Mouse (Mus musculus): ENCODE measurements around the gene Enkd1. TPM values are rescaled to one million over a fixed set of nuclear protein-coding genes. Genes with fewer than 3 reads are reported as not detected.

Enkd1 gene
- polyA plus RNA-seq, 1 experiment from 2014 or later = 49.3 TPM

DNA sequence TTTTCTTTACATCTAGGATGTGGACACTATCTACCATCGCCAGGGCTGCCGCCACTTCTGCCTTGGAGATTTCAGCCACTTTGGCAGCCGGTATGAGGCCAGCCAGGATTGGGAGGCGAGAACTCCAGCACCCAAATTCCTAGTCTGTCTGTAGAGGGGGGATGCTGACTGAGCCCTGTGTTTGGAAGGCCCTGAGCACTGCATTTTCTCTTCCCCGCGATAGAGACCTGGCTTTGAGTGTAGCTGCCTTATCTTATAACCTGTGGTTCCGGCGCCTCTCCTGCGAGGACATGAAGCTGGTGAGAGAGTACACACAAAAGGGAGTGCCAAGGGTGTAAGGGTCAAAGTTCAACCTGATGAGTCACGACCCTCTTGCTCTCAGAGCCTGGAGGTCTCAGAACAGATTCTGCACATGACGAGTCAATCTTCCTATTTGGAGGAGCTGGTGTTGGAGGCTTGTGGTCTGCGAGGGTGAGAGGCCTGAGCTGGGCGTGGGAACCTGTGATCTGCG, 19.7 kb downstream of the Enkd1 start:
- no peak for DNase-seq (ENCODE audit: low spot score)
- WGBS = 65% methylated on average over 14 of the region's 14 CpGs

DNA sequence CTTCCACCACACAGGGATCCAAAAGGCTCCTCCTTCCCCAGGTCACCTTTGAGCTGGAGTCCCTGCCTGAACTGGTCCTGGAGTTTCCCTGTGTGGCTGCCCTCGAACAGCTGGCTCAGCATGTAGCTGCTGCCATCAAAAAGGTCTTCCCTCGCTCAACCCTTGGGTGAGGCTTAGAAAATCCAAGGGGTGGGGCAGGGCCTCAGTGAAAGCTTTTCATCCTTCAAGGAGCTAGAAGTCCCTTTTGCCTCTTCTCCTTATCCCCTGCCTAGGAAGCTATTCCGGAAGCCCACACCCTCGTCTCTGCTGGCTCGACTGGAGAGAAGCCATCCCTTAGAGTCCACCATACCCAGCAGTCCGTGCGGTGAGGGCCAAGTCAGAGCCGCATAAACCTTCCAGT, 20.5 kb downstream of the Enkd1 start:
- Histone ChIP-seq H3K27me3 (replicated peaks; ENCODE audit: low read depth, poor library complexity, severe bottlenecking) (peaks cover 6% of the 10 kb centered on the region; the same call in 1 of the 2 replicates), H3K9me3 (peaks cover under 1% of the 10 kb centered on the region; the same call in 1 of the 2 replicates), H3K4me3 (no peak overlapping the region), H3K4me1 (peaks cover 15% of the 10 kb centered on the region), H3K27ac (replicated peaks) (no peak overlapping the region), H3K36me3 (replicated peaks) (peaks cover 22% of the 10 kb centered on the region)
- WGBS = 71% methylated on average over 8 of the region's 8 CpGs
- DNase-seq (ENCODE audit: low spot score) = no peak

More for the DNA sequence above, 19.7 kb downstream of the Enkd1 start:
- Histone ChIP-seq H3K9me3 (peaks cover 8% of the 10 kb centered on the region; the same call in 1 of the 2 replicates), H3K4me1 (peaks cover 15% of the 10 kb centered on the region), H3K4me3 (no peak overlapping the region), H3K36me3 (replicated peaks) (peaks cover 22% of the 10 kb centered on the region), H3K27me3 (replicated peaks; ENCODE audit: low read depth, poor library complexity, severe bottlenecking) (peaks cover 6% of the 10 kb centered on the region; the same call in 1 of the 2 replicates), H3K27ac (replicated peaks) (no peak overlapping the region)

DNA sequence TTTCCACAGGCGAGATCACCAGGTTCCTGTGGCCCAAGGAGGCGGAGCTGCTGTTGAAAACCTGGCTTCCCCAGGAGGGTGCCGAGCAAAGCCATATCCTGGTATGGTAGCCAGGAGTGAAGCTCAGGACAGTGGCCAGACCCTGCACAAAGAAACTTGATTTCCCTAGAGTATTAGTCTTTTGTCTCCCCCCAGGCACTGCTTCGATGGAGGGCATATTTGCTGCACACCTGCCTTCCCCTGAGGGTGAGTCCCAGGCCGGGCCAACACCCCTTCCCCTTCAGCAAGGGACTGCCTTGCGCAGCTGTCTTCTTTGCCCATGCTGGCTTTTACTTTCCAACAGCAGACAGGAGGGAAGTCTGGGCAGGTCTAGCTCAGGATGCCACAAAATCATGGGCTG, 21.5 kb downstream of the Enkd1 start:
- Histone ChIP-seq H3K4me3 (no peak overlapping the region), H3K36me3 (replicated peaks) (peaks cover 32% of the 10 kb centered on the region), H3K9me3 (no peaks in the 10 kb centered on the region), H3K4me1 (peaks cover 15% of the 10 kb centered on the region), H3K27ac (replicated peaks) (no peak overlapping the region), H3K27me3 (replicated peaks; ENCODE audit: low read depth, poor library complexity, severe bottlenecking) (peaks cover 6% of the 10 kb centered on the region; the same call in 1 of the 2 replicates)
- no peak for DNase-seq (ENCODE audit: low spot score)
- 70% methylated on average over 6 of the region's 6 CpGs for WGBS

DNA sequence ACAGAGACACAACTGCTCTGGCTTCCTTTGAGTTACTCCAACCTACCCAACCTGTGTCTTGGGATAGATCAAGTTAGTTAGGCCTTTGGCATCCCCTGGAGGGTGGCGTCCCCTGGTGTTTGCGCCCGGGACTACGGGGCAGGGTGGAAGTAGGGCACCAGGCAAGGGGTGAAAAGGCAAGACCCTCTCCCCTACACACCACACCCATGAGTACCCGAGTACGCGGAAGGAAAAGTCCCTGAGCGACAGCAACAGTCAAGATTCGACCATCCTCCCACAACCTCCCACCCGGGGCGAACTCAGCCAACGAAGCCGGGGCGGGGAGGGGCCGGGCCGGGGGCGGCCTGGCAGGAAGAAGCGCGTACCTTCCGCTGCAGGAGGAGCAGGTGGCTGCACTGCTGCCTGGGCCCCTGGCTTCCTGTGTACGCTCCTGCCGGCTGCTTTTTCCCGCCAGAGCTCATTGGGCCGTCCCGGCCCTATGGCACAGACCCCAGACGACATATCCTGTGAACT, 22.2 kb downstream of the Enkd1 start, which contains the start of gene Carmil2:
Carmil2 (plus strand) TSS at position 479 of the 513 bp plus-strand sequence.
- Histone ChIP-seq H3K27me3 (replicated peaks; ENCODE audit: low read depth, poor library complexity, severe bottlenecking) (peaks cover 6% of the 10 kb centered on the region; the same call in 1 of the 2 replicates), H3K4me1 (peaks cover 15% of the 10 kb centered on the region), H3K4me3 (peak within 1 kb of the TSS; percentile 30; the same call in 1 of the 2 replicates), H3K36me3 (replicated peaks) (peaks cover 39% of the 10 kb centered on the region), H3K9me3 (no peaks in the 10 kb centered on the region), H3K27ac (replicated peaks) (0 out of 2 replicates have a peak within 1 kb of the TSS, but pooled peaks have one; percentile 8)
- 10% methylated on average over 26 of the region's 26 CpGs for WGBS
- peak; percentile 65 for DNase-seq (ENCODE audit: low spot score)

DNA sequence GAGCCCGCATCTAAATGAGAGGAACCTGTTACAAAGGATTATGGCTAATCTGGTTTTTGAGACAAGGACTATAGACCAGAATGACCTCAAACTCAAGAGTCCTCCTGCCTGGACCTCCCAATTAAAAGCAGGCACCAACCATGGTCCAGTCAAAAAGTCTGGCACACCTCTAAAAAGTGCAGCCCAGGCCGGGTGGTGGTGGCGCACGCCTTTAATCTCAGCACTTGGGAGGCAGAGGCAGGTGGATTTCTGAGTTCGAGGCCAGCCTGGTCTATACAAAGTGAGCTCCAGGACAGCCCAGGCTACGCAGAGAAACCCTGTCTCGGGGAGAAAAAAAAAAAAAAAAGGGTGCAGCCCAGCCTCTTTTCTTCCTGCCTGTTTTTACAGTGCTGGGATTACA, 22.7 kb downstream of the Enkd1 start:
- Histone ChIP-seq H3K27me3 (replicated peaks; ENCODE audit: low read depth, poor library complexity, severe bottlenecking) (peaks cover 6% of the 10 kb centered on the region; the same call in 1 of the 2 replicates), H3K4me3 (no peak overlapping the region), H3K9me3 (no peaks in the 10 kb centered on the region), H3K4me1 (peaks cover 15% of the 10 kb centered on the region), H3K36me3 (replicated peaks) (peaks cover 44% of the 10 kb centered on the region), H3K27ac (replicated peaks) (no peak overlapping the region)
- no peak for DNase-seq (ENCODE audit: low spot score)
- WGBS = 80% methylated on average over 7 of the region's 7 CpGs

DNA sequence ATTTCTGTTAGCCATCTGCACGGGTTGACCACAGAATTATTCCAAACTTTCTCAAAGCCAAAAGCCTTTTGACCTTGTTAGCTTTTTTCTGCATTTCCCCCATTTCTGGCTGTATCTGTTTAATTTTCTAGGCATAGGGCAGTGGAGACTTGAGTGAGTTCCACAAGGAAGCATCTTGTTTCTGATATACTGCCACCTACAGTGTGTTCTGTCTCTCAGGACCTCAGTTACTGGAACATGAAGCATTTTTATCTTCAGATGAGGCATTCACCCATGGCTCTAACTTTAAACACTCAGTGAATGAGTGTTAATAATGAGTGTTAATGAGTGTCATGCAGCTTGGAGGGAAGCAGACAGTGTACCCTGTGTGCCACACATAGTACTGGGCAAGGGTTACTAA, 30.1 kb downstream of the Enkd1 start:
- Histone ChIP-seq H3K27me3 (replicated peaks; ENCODE audit: low read depth, poor library complexity, severe bottlenecking) (no peaks in the 10 kb centered on the region), H3K4me3 (no peak overlapping the region), H3K4me1 (no peaks in the 10 kb centered on the region), H3K36me3 (replicated peaks) (peaks cover 99% of the 10 kb centered on the region), H3K9me3 (no peaks in the 10 kb centered on the region), H3K27ac (replicated peaks) (no peak overlapping the region)
- DNase-seq (ENCODE audit: low spot score) = no peak
- 98% methylated on average over 1 of the region's 1 CpGs for WGBS

DNA sequence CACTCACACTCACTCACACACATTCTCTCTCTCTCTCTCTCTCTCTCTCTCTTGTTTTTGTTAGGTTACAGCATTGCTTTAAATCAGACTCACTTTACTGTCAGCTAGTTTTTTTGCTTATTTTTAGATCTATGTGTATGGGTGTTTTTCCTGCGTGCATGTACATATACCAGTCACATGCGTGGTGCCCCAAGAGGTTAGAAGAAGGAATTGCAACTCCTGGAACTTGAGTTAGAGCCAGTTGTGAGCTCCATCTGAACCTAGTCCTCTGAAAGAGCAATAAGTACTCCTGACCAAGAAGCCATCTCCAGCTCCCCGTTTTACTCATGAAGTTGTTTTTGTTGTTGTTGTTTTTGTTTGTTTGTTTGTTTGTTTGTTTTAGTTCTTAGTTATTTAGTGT, 46.8 kb downstream of the Enkd1 start:
- no peaks in the 10 kb centered on the region for H3K27me3 ChIP-seq (replicated peaks; ENCODE audit: low read depth, poor library complexity, severe bottlenecking)
- peaks cover 62% of the 10 kb centered on the region for H3K36me3 ChIP-seq (replicated peaks)
- DNase-seq (ENCODE audit: low spot score) = no peak
- no peaks in the 10 kb centered on the region for H3K4me1 ChIP-seq
- no peak overlapping the region for H3K4me3 ChIP-seq
- WGBS = 88% methylated on average over 3 of the region's 3 CpGs
- no peak overlapping the region for H3K27ac ChIP-seq (replicated peaks)
- H3K9me3 ChIP-seq = no peaks in the 10 kb centered on the region

DNA sequence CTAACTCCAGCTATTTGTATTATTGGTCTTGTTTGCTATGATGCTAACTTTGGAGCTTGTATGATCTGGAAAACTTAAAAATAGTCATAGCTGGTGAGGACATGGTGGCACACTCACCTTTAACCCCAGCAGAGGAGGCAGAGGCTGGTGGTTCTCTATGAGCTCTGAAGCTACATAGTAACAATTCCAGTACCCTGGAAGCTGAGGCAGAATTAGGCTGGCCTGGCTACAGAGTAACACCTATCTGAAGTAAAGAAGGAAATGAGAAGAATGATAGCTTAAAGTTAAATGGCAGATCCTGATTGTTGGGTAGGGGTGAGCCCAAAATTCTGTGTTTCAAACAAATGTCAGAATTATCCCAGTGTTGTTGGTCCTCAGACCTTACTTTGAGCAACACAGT, 50.4 kb downstream of the Enkd1 start:
- no peaks in the 10 kb centered on the region for H3K4me1 ChIP-seq
- H3K36me3 ChIP-seq (replicated peaks) = peaks cover 58% of the 10 kb centered on the region
- H3K27ac ChIP-seq (replicated peaks) = no peak overlapping the region
- no peaks in the 10 kb centered on the region for H3K9me3 ChIP-seq
- no peak for DNase-seq (ENCODE audit: low spot score)
- no peak overlapping the region for H3K4me3 ChIP-seq
- no peaks in the 10 kb centered on the region for H3K27me3 ChIP-seq (replicated peaks; ENCODE audit: low read depth, poor library complexity, severe bottlenecking)

Other genes starting within 250 kb of the Enkd1 start
- gene Tppp3, start 236.7 kb downstream of the Enkd1 start, polyA plus RNA-seq (2016; fragmentation: Nextera tagmentation; extraction: Ambion mirVana) = 35.7 and 48.8 TPM in 2 replicates
- gene Zdhhc1, start 211.3 kb downstream of the Enkd1 start, polyA plus RNA-seq (2016; fragmentation: Nextera tagmentation; extraction: Ambion mirVana) = 19.2 and 20.5 TPM in 2 replicates
- gene Hsd11b2, start 189.5 kb downstream of the Enkd1 start, polyA plus RNA-seq (2016; fragmentation: Nextera tagmentation; extraction: Ambion mirVana) = 18.8 and 22.2 TPM in 2 replicates
- 64.7 and 64.9 TPM in 2 replicates for gene Atp6v0d1, start 142.2 kb downstream of the Enkd1 start, polyA plus RNA-seq (2016; fragmentation: Nextera tagmentation; extraction: Ambion mirVana)
- gene Ripor1, start 103.0 kb downstream of the Enkd1 start, polyA plus RNA-seq (2016; fragmentation: Nextera tagmentation; extraction: Ambion mirVana) = 13.5 and 15.9 TPM in 2 replicates
- gene Ctcf, start 71.6 kb downstream of the Enkd1 start, polyA plus RNA-seq (2016; fragmentation: Nextera tagmentation; extraction: Ambion mirVana) = 136 and 137 TPM in 2 replicates
- gene Agrp, start 70.8 kb downstream of the Enkd1 start, polyA plus RNA-seq (2016; fragmentation: Nextera tagmentation; extraction: Ambion mirVana) = 0.59 and 0.64 TPM in 2 replicates
- gene Carmil2, start 21.9 kb downstream of the Enkd1 start, polyA plus RNA-seq (2016; fragmentation: Nextera tagmentation; extraction: Ambion mirVana) = 1.5 TPM in 2 replicates
- gene Acd, start 7.1 kb downstream of the Enkd1 start, polyA plus RNA-seq (2016; fragmentation: Nextera tagmentation; extraction: Ambion mirVana) = 67.7 and 72.6 TPM in 2 replicates
- gene Pard6a, start 7.1 kb downstream of the Enkd1 start, polyA plus RNA-seq (2016; fragmentation: Nextera tagmentation; extraction: Ambion mirVana) = 15.1 and 16.8 TPM in 2 replicates
- gene 4933405L10Rik, start 555 bp downstream of the Enkd1 start, polyA plus RNA-seq (2016; fragmentation: Nextera tagmentation; extraction: Ambion mirVana) = not detected in 2 replicates
- 34.7 and 36.6 TPM in 2 replicates for gene Gfod2, start 50.5 kb upstream of the Enkd1 start, polyA plus RNA-seq (2016; fragmentation: Nextera tagmentation; extraction: Ambion mirVana)
- 11.4 and 12.1 TPM in 2 replicates for gene Ranbp10, start 119.1 kb upstream of the Enkd1 start, polyA plus RNA-seq (2016; fragmentation: Nextera tagmentation; extraction: Ambion mirVana)
- gene Tsnaxip1, start 119.5 kb upstream of the Enkd1 start, polyA plus RNA-seq (2016; fragmentation: Nextera tagmentation; extraction: Ambion mirVana) = 0.19 and 0.40 TPM in 2 replicates
- 49.6 and 51.2 TPM in 2 replicates for gene Cenpt, start 145.1 kb upstream of the Enkd1 start, polyA plus RNA-seq (2016; fragmentation: Nextera tagmentation; extraction: Ambion mirVana)
- gene Thap11, start 146.9 kb upstream of the Enkd1 start, polyA plus RNA-seq (2016; fragmentation: Nextera tagmentation; extraction: Ambion mirVana) = 82.1 and 83.0 TPM in 2 replicates
- gene Nutf2, start 152.4 kb upstream of the Enkd1 start, polyA plus RNA-seq (2016; fragmentation: Nextera tagmentation; extraction: Ambion mirVana) = 394 and 398 TPM in 2 replicates
- gene Edc4, start 172.7 kb upstream of the Enkd1 start, polyA plus RNA-seq (2016; fragmentation: Nextera tagmentation; extraction: Ambion mirVana) = 69.8 and 78.4 TPM in 2 replicates
- gene Nrn1l, start 185.4 kb upstream of the Enkd1 start, polyA plus RNA-seq (2016; fragmentation: Nextera tagmentation; extraction: Ambion mirVana) = 0.35 and 0.54 TPM in 2 replicates
- gene Pskh1, start 192.2 kb upstream of the Enkd1 start, polyA plus RNA-seq (2016; fragmentation: Nextera tagmentation; extraction: Ambion mirVana) = 35.9 and 38.1 TPM in 2 replicates
- gene Ctrl, start 225.7 kb upstream of the Enkd1 start, polyA plus RNA-seq (2016; fragmentation: Nextera tagmentation; extraction: Ambion mirVana) = 1.9 and 2.2 TPM in 2 replicates
- 30.5 and 36.8 TPM in 2 replicates for gene Psmb10, start 230.2 kb upstream of the Enkd1 start, polyA plus RNA-seq (2016; fragmentation: Nextera tagmentation; extraction: Ambion mirVana)
- gene Lcat, start 235.2 kb upstream of the Enkd1 start, polyA plus RNA-seq (2016; fragmentation: Nextera tagmentation; extraction: Ambion mirVana) = 1.7 and 2.4 TPM in 2 replicates